Comparison of ENCODE assay signal across 30 mouse cellular contexts in the genomic region with DNA sequence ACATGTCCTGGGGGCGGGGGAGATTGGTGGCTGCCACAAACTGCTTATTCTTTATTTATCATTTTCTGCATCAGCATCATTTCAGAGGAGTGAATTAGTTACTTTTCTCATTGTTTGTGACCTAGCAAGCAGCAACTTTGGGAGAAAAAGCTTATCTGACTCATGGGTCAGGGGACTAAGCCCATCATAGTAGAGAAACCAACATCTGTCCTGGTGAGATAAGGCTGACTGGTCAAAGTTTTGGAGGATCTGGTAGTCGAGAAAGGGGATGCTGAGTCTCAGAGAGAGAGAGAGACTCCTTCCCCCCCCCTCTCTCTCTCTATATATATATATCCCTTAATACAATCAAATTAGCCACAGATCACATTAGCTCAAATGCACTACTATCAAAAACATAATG.
A peak's percentile ranks its signal among the peaks of the same experiment; 100 is the strongest.
DNase-seq lines count a peak whose midpoint lies in the region; ATAC-seq lines count a peak whose summit lies in the region.
"Had no signal": no experiment of that assay in that cellular context is flagged by ENCODE, and none has a peak within 500 bp of the region (broad histone marks: within the 10 kb centered on the region; RNA-seq: fewer than 3 reads in every experiment).

No protein-coding gene starts in this region.

- intact Hi-C loops in left cerebral cortex, postnatal 36 days (cut with DNase I): no loop called here

- no peaks in the 10 kb centered on the region for H3K27me3 ChIP-seq in limb, embryonic 11.5 days (ENCODE audit: control insufficient read depth, insufficient read depth, low read length)
- no peaks in the 10 kb centered on the region for H3K27me3 ChIP-seq in limb, embryonic 10.5 days (ENCODE audit: low read depth, poor library complexity, severe bottlenecking)
- H3K27me3 ChIP-seq in liver, embryonic 13.5 days: no peaks in the 10 kb centered on the region
- H3K27me3 ChIP-seq: embryonic facial prominence, embryonic 12.5 days; hindbrain, embryonic 13.5 days; limb, embryonic 12.5 days; midbrain, embryonic 15.5 days had no signal

- no peaks in the 10 kb centered on the region for H3K9me3 ChIP-seq in limb, embryonic 11.5 days (ENCODE audit: control insufficient read depth, low read length)
- no peaks in the 10 kb centered on the region for H3K9me3 ChIP-seq in limb, embryonic 10.5 days (replicated peaks)
- H3K9me3 ChIP-seq in liver, embryonic 13.5 days (replicated peaks): no peaks in the 10 kb centered on the region
- H3K9me3 ChIP-seq: embryonic facial prominence, embryonic 12.5 days; hindbrain, embryonic 13.5 days; limb, embryonic 12.5 days; midbrain, embryonic 15.5 days had no signal

- ATAC-seq in limb, embryonic 11.5 days (ENCODE audit: insufficient number of reproducible peaks, low FRiP score, low TSS enrichment, low read depth): 0 out of 2 replicates have a peak, but pooled peaks have one; percentile 44
- ATAC-seq in common myeloid progenitor, adult 5-6 weeks (replicated peaks; ENCODE audit: low read depth, poor library complexity, severe bottlenecking): peak; percentile 66; the same call in 1 of the 2 replicates
- peak; percentile 82 for ATAC-seq in liver, embryonic 13.5 days (ENCODE audit: low read depth)
- ATAC-seq in megakaryocyte-erythroid progenitor cell, adult 5-6 weeks (replicated peaks; ENCODE audit: low FRiP score, low TSS enrichment, poor library complexity, severe bottlenecking): peak; percentile 75
- ATAC-seq: CD4-positive, CD25-positive, alpha-beta regulatory T cell, adult 4 months; forebrain, embryonic 16.5 days; intestine, postnatal 0 days; lung, postnatal 0 days; midbrain, embryonic 15.5 days had no signal

- H3K9ac ChIP-seq in limb, embryonic 11.5 days (ENCODE audit: low read length): no peak overlapping the region
- no peak overlapping the region for H3K9ac ChIP-seq in liver, embryonic 13.5 days
- H3K9ac ChIP-seq: embryonic facial prominence, embryonic 12.5 days; hindbrain, embryonic 13.5 days; limb, embryonic 12.5 days; midbrain, embryonic 15.5 days had no signal

- H3K27ac ChIP-seq in limb, embryonic 11.5 days (replicated peaks; ENCODE audit: low read depth, low read length): no peak overlapping the region
- no peak overlapping the region for H3K27ac ChIP-seq in limb, embryonic 10.5 days
- H3K27ac ChIP-seq in liver, embryonic 13.5 days: no peak overlapping the region
- H3K27ac ChIP-seq: embryonic facial prominence, embryonic 12.5 days; gastrocnemius, adult 2 months; hindbrain, embryonic 13.5 days; limb, embryonic 12.5 days had no signal

- no peaks in the 10 kb centered on the region for H3K36me3 ChIP-seq in limb, embryonic 11.5 days (ENCODE audit: control insufficient read depth, insufficient read depth, low read length)
- no peaks in the 10 kb centered on the region for H3K36me3 ChIP-seq in limb, embryonic 10.5 days
- H3K36me3 ChIP-seq in liver, embryonic 13.5 days: no peaks in the 10 kb centered on the region
- H3K36me3 ChIP-seq: embryonic facial prominence, embryonic 12.5 days; hindbrain, embryonic 13.5 days; limb, embryonic 12.5 days; midbrain, embryonic 15.5 days had no signal

- DNase-seq in limb, embryonic 11.5 days (ENCODE audit: low spot score): no peak
- no peak for DNase-seq in limb, embryonic 10.5 days (ENCODE audit: low spot score)
- DNase-seq in liver, embryonic 13.5 days: no peak
- no peak for DNase-seq in spleen, postnatal 14 days (ENCODE audit: low spot score in 2 of 2)
- no peak for DNase-seq in left cerebral cortex, postnatal 36 days (ENCODE audit: low spot score in 2 of 2)
- DNase-seq: adrenal gland, postnatal 25 days; cerebellum, adult 2 months; cerebellum, postnatal 14 days; gastrocnemius, adult 2 months; gastrocnemius, postnatal 36 days; heart, adult 18-20 months; heart, postnatal 36 days; kidney, adult 9 months; kidney, postnatal 10 days; layer of hippocampus, postnatal 36 days; lung, adult 18-20 months; lung, postnatal 4 days; right cerebral cortex, postnatal 4 days; thymus, adult 2 months; thymus, postnatal 36 days had no signal

- H3K4me2 ChIP-seq in limb, embryonic 11.5 days (ENCODE audit: low read depth, severe bottlenecking): no peak overlapping the region
- H3K4me2 ChIP-seq in liver, embryonic 13.5 days: 0 out of 2 replicates have a peak overlapping the region, but pooled peaks have one; percentile 19
- H3K4me2 ChIP-seq: embryonic facial prominence, embryonic 12.5 days; hindbrain, embryonic 13.5 days; limb, embryonic 12.5 days; midbrain, embryonic 15.5 days had no signal

- 73% methylated on average over 2 of the region's 2 CpGs for WGBS in limb, embryonic 11.5 days
- 79% methylated on average over 2 of the region's 2 CpGs for whole genome bisulfite sequencing in limb, embryonic 10.5 days
- 19% methylated on average over 2 of the region's 2 CpGs for WGBS in liver, embryonic 13.5 days (ENCODE audit: insufficient replicate concordance)

- no peak overlapping the region for H3K4me3 ChIP-seq in limb, embryonic 11.5 days (ENCODE audit: low read depth, low read length)
- H3K4me3 ChIP-seq in limb, embryonic 10.5 days: no peak overlapping the region
- no peak overlapping the region for H3K4me3 ChIP-seq in liver, embryonic 13.5 days (replicated peaks)
- H3K4me3 ChIP-seq: embryonic facial prominence, embryonic 12.5 days; gastrocnemius, adult 2 months; hindbrain, embryonic 13.5 days; limb, embryonic 12.5 days; midbrain, embryonic 15.5 days had no signal

- no peaks in the 10 kb centered on the region for H3K4me1 ChIP-seq in limb, embryonic 11.5 days (ENCODE audit: control insufficient read depth, insufficient read depth, low read length)
- peaks cover 21% of the 10 kb centered on the region for H3K4me1 ChIP-seq in limb, embryonic 10.5 days
- peaks cover 25% of the 10 kb centered on the region for H3K4me1 ChIP-seq in liver, embryonic 13.5 days (replicated peaks)
